Mouse (Mus musculus): ENCODE data around the gene Frmd6.

Frmd6 gene

GRCm38 (mm10) chr12:70896068-70896467 is 70.8 kb downstream of the Frmd6 start:
- DNase-seq (ENCODE audit: low spot score in 2 of 2) = no peak

DNA sequence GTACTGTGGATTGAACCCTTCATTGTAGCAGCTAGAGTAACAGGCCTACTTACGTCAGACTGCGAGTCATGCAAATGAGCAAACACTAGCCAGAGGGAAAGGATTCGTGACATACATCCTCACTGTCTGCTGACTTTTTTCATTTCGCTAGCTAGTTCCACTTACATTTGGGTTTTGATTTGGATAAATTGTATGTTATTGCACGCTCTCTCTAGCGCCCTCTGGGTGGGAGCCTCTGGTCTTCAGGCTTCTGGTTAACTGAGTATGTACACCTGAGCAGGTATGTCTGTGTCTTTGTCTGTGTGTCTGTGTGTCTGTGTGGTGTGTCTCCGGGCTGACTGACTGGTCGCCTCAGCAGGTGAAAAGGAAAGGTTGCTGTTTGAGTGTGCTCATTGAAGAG is 72.1 kb downstream of the Frmd6 start:
- DNase-seq (ENCODE audit: low spot score in 2 of 2) = peak in 1 of 2 experiments; percentile 58

GRCm38 (mm10) chr12:70898450-70898849 is 73.1 kb downstream of the Frmd6 start:
- DNase-seq (ENCODE audit: low spot score in 2 of 2) = no peak

- DNase-seq (ENCODE audit: low spot score in 2 of 2) = no peak
These were observed 79.2 kb downstream of the Frmd6 start for GRCm38 (mm10) chr12:70904471-70904870.

GRCm38 (mm10) chr12:70906867-70907266 is 81.6 kb downstream of the Frmd6 start:
- DNase-seq (ENCODE audit: low spot score in 2 of 2) = no peak

DNA sequence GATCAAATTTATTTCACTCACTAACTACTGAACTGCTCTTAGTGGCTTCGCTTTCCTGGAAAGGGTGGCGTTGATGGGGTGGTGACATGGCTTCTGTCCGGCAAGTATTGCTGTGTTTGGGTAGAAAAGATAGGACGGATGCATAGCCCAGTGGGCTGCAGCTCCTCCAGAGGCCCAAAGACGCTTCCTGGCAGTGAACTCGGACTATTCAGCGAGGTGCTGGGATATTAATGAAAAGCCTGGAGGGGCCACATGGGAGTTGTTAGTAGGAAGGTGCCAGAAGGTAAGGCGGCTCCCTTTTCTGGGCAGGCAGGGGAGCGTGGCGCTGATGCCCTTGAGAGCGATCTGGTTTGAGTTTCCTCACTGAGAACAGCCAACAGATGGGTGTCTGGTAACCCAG is 82.3 kb downstream of the Frmd6 start:
- no peak for DNase-seq (ENCODE audit: low spot score in 2 of 2)

GRCm38 (mm10) chr12:70908076-70908475 is 82.8 kb downstream of the Frmd6 start:
- DNase-seq (ENCODE audit: low spot score in 2 of 2) = no peak

DNA sequence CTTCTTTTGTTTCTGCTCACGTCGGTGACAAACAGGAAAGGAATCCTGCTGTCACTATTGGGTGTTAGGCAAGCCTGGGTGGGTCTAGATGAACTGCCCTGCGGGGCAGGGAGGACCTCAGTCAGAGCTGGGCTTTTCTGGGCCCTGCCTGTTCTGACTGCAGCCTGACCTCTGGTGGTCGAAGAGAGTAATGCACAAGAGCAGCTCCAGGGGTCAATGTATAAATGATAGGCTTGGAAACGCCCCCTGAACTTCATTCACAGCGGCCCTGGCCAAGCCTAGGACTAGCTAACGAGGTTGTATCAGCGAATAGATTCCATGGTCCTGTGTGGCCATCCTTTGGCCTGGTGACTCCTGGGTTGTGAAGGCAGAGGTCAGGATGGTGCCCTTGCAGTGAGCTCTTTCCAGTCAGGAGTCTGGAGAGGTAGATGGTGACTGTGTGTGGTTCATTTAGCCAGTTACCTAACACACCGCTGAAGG is 85.0 kb downstream of the Frmd6 start:
- DNase-seq (ENCODE audit: low spot score in 2 of 2) = peak; percentile 51 to 80

DNA sequence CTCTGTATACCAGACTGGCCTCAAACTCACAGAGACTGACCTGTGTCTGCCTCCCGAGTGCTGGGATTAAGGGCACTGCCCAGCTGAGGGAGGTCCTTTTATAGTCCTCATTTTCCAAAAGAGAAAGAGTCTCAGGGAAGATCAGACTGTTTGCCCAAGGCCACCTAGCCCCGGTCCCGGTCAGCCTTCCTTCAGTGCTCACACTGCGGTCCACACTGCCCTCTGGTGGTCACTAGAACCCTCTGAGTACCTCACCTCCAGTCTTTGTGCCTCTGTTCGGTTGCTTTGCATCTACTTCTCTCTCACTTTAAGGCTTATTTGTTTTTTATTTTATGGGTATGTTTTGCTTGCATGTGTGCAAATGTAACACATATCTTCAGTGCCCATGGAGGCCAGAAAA is 85.7 kb downstream of the Frmd6 start:
- DNase-seq (ENCODE audit: low spot score in 2 of 2) = peak; percentile 48 to 84

GRCm38 (mm10) chr12:70911676-70912379 is 86.5 kb downstream of the Frmd6 start:
- no peak for DNase-seq (ENCODE audit: low spot score in 2 of 2)

- DNase-seq (ENCODE audit: low spot score in 2 of 2) = peak; percentile 78 to 91
These were observed 88.1 kb downstream of the Frmd6 start for GRCm38 (mm10) chr12:70913429-70913828.

- DNase-seq (ENCODE audit: low spot score in 2 of 2) = peak in 1 of 2 experiments; percentile 53
These were observed 89.1 kb downstream of the Frmd6 start for GRCm38 (mm10) chr12:70914387-70914786.

- DNase-seq (ENCODE audit: low spot score in 2 of 2) = no peak
These were observed 104.5 kb downstream of the Frmd6 start for GRCm38 (mm10) chr12:70929781-70930180.

DNA sequence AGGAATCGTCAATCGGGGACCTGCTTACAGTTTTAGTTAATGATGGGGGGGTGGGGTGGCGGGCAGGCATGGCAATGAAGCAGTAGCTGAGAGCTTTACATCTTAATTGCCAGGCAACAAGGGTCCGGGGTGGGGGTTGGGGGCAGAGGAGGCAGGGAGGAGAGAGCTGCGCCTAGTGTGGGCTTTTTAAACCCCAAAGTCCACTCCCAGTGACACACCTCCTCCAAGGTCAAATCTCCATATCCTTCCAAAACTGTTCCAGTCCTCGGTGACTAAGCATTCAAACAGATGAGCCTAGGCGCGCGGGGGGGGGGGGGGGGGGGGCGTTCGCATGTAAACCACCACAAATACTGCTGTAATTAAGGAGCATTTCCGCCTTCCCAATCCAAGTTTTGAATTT is 111.8 kb downstream of the Frmd6 start:
- peak; percentile 15 to 21 for DNase-seq (ENCODE audit: low spot score in 2 of 2)

DNA sequence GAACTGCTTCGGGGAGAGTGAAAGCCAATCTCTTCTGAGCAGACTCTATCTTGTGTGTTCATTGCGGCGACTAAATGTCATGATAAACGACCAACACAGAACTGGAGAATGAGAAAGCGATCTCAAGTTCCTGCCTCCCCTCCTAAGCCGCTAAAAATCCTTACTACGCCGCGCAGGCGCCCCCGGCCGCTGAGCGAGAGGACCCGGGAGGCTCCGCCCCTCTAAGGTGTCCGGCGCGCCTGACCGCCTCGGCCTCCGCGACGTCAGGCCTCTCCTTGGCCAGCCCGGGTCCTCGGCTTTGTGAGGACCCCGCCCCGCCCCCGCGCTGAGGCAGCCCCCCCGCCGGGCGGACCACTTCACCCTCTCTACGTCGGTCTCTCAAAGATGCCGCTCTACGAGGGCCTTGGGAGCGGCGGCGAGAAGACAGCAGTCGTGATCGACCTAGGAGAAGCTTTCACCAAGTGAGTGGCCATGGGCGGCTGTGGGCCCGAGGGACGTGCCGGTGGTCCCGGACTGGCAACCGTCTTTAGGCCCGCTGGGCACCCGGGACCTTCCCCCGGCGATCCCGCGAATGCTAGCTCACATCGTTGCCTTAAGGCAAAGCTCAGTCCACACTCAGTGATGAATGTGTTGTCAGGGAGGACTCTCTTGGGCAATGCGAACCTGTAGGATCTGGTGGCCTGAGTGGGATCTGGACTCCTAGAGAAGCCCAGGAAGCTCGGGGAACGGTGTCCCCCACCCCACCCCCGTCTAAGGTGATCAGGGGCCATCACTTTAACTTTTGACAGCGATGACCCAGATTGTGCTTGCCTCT is 112.5 kb downstream of the Frmd6 start, which contains the start of gene Actr10:
Gene Actr10, plus strand, starts transcription at position 287 of the 814 bp plus-strand sequence.
- peak; percentile 94 to 95 for DNase-seq (ENCODE audit: low spot score in 2 of 2)

DNA sequence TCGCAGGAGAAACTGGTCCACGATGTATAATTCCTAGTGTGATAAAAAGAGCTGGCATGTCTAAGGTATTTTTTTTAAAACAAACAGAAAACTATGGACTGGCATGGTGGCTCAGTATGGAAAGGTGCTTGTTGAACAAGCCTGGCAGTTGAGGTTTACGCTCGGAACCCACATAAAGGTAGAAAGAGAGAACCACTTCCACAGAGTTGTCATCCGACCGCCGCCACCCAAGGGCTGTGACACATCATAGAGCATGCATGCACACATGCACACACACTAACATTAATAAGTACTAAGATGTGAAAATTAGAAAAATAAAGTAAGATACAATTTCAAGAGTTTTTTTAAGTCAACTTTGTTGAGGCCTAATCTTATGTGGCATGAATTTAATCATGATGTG is 115.5 kb downstream of the Frmd6 start:
- DNase-seq (ENCODE audit: low spot score in 2 of 2) = peak; percentile 61 to 64

GRCm38 (mm10) chr12:70944181-70944580 is 118.9 kb downstream of the Frmd6 start:
- DNase-seq (ENCODE audit: low spot score in 2 of 2) = no peak

DNA sequence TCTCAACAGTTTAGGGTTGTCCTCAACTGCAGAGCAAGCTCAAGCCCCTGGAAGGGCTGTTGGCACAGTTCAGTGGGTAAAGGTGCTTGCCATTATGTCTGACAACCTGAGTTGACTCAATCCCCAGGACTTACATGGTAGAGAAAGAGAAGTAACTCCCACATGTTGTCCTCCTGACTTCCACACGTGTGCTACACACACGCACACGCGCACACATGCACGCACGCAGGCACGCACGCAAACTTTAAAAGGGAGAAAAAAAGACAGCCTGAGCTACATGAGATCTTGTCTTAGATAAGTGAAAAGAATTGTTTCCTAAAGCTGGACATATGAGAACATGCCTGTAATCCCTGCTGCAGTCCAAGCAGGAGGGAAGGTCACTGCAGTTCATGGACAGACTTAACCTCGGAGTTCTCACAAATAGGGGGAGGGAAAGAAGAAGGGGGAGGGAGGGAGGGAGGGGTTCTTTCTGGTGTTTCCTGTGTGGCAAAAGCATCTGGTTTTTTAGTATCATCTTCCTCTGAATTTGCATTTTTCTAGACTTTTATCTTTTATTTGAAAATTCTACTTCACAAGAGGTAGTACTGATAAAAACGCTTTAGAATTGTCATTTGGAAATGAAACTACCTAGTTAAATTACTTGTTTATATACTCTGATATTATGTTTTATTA is 121.4 kb downstream of the Frmd6 start:
- no peak for DNase-seq (ENCODE audit: low spot score in 2 of 2)
